Mouse (Mus musculus) heart, adult 2 months (tissue): ENCODE measurements around the gene Csnka2ip.

Source experiments
- CTCF ChIP-seq: fragments of 200-600 bp; IDR thresholded peaks from 2 replicates; pipeline ENCODE4 v1.8.1; 2022; ENCODE audit warnings: antibody characterized with exemption, mild to moderate bottlenecking, moderate library complexity
- POLR2A ChIP-seq: fragments of 200-500 bp; IDR thresholded peaks from 2 replicates; pipeline ENCODE4 v1.6.1; 2011; ENCODE audit warnings: mild to moderate bottlenecking, low read depth, low read length, control low read depth; ENCODE audit not compliant: insufficient read depth

DNA sequence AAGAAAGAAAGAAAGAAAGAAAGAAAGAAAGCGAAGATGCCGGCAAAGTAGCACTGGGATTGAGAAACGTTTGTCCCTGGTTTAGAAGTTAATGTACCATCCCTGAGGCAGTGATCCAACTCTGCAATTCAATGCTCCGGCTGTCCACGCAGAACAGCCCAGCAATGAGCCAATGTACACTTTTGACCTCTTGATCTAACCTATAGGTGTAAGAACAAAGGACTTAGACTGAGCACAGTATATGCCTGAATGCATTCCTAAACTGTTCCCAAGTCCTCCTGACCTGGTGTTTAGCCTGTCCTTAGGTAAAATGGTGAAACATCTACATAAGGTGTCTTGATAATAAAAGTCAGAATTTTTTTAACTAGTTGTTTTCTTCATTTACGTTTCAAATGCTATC lies 17.9 kb upstream of the Csnka2ip start:
- no peak for TF ChIP-seq POLR2A
- TF ChIP-seq CTCF = no peak
